Mouse (Mus musculus): Measurements from ENCODE around the gene Fdxr. TPM values are rescaled to one million over a fixed set of nuclear protein-coding genes. Genes with fewer than 3 reads are reported as not detected.

Fdxr gene
- polyA plus RNA-seq, 1 experiment from 2014 or later = 14.2 TPM

DNA sequence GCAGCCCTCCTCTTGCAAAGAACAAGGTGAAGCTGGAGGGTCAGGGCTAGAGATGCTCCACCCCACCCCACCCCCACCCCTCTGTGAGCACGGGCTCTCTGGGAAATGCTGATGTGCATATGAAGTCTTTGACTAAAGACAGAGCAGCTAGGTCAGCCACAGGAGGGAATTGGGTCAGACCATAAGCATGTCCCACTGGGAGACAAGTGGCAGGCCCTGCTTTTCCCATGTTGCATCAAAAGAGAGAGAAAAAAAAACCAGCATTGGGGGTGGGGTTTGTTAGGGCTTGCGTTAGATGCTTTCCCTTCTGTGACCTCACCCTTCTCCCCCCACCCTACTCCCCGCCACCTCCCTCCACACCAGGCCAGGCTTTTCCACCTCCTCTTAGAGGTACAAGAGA is 29.6 kb downstream of the Fdxr start:
- DNase-seq (ENCODE audit: low spot score) = no peak
- Histone ChIP-seq H3K27me3 (replicated peaks; ENCODE audit: control insufficient read depth, insufficient read depth, low read length) (peaks cover 55% of the 10 kb centered on the region), H3K4me3 (ENCODE audit: low read depth, low read length) (no peak overlapping the region), H3K36me3 (ENCODE audit: control insufficient read depth, insufficient read depth, low read length) (peaks cover 7% of the 10 kb centered on the region; the same call in 1 of the 2 replicates), H3K9me3 (ENCODE audit: control insufficient read depth, low read length) (no peaks in the 10 kb centered on the region), H3K4me2 (ENCODE audit: low read length) (no peak overlapping the region), H3K4me1 (replicated peaks; ENCODE audit: control insufficient read depth, insufficient read depth, low read length) (peaks cover 9% of the 10 kb centered on the region), H3K9ac (ENCODE audit: low read length) (no peak overlapping the region), H3K27ac (ENCODE audit: low read depth) (no peak overlapping the region)
- 30% methylated on average over 3 of the region's 3 CpGs for WGBS
- no peak for ATAC-seq (replicated peaks; ENCODE audit: low FRiP score, low TSS enrichment, low read depth)

DNA sequence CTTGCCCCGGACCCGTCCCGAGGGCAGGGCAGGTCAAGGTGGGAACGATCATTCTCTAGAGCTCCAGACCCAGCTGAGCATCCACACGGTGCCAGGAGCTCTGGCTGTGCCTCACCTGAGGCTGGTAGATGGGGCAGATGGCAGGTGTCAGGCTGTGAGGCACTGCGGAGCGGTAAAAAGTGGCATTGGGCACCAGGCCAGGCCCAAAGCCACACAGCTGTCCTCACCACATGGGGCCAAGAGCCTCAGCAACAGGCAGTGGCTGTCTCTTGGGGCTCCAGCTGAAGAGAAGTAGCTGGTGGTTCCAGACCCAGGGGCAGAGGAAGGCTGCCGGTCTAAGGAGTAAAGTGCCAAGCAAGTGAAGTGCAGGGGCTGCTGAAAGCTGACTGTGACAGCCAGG is 30.5 kb downstream of the Fdxr start:
- H3K4me2 ChIP-seq (ENCODE audit: low read length) = no peak overlapping the region
- ATAC-seq (replicated peaks; ENCODE audit: low FRiP score, low TSS enrichment, low read depth) (no peak), DNase-seq (ENCODE audit: low spot score) (no peak)
- no peak overlapping the region for H3K4me3 ChIP-seq (ENCODE audit: low read depth, low read length)
- H3K27me3 ChIP-seq (replicated peaks; ENCODE audit: control insufficient read depth, insufficient read depth, low read length) = peaks cover 49% of the 10 kb centered on the region
- WGBS = 81% methylated on average over 8 of the region's 8 CpGs
- H3K9ac ChIP-seq (ENCODE audit: low read length) = no peak overlapping the region
- peaks cover 9% of the 10 kb centered on the region for H3K4me1 ChIP-seq (replicated peaks; ENCODE audit: control insufficient read depth, insufficient read depth, low read length)
- no peaks in the 10 kb centered on the region for H3K9me3 ChIP-seq (ENCODE audit: control insufficient read depth, low read length)
- H3K36me3 ChIP-seq (ENCODE audit: control insufficient read depth, insufficient read depth, low read length) = peaks cover 7% of the 10 kb centered on the region; the same call in 1 of the 2 replicates
- H3K27ac ChIP-seq (ENCODE audit: low read depth) = no peak overlapping the region

DNA sequence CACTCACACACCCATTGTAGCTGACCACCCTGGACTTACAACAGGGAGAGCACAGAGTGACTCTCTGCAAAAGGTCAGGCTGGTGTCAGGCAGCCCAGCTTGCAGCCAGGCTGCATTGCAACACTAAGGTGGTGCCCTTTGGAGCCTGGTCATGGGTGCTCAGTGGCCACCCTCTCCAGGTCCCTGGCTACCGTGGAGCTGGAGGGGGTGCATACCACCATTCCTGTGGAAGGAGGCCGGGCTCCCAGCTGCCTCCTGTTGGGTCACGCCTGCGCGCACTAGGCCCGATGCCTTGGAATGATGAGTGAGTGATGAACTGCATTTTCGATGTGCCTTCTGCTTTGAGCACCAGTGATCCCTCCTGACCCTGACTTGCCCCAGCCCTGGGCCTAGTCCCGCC is 32.0 kb downstream of the Fdxr start:
- Histone ChIP-seq H3K36me3 (ENCODE audit: control insufficient read depth, insufficient read depth, low read length) (peaks cover 7% of the 10 kb centered on the region; the same call in 1 of the 2 replicates), H3K4me2 (ENCODE audit: low read length) (no peak overlapping the region), H3K27ac (ENCODE audit: low read depth) (no peak overlapping the region), H3K9ac (ENCODE audit: low read length) (no peak overlapping the region), H3K4me3 (ENCODE audit: low read depth, low read length) (no peak overlapping the region), H3K27me3 (replicated peaks; ENCODE audit: control insufficient read depth, insufficient read depth, low read length) (peaks cover 35% of the 10 kb centered on the region), H3K4me1 (replicated peaks; ENCODE audit: control insufficient read depth, insufficient read depth, low read length) (peaks cover 2% of the 10 kb centered on the region), H3K9me3 (ENCODE audit: control insufficient read depth, low read length) (no peaks in the 10 kb centered on the region)
- no peak for DNase-seq (ENCODE audit: low spot score)
- no peak for ATAC-seq (replicated peaks; ENCODE audit: low FRiP score, low TSS enrichment, low read depth)
- 89% methylated on average over 8 of the region's 8 CpGs for WGBS

DNA sequence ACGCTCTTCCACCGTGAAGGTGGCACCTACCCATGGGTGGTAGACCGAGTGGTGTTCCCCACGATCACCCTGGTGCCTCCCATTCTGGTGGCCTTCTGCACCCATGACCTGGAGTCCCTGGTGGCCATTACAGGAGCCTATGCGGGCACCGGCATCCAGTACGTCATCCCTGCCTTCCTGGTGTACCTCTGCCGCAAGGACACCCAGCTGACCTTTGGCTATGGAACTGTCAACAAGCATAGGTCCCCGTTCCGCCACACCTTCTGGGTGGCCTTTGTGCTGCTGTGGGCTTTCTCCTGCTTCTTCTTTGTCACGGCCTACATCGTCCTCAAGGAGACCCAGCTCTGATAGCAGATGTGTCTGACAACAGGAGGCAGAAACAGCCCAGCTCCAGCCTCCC is 33.1 kb downstream of the Fdxr start:
- WGBS = 89% methylated on average over 12 of the region's 12 CpGs
- no peak for ATAC-seq (replicated peaks; ENCODE audit: low FRiP score, low TSS enrichment, low read depth)

DNA sequence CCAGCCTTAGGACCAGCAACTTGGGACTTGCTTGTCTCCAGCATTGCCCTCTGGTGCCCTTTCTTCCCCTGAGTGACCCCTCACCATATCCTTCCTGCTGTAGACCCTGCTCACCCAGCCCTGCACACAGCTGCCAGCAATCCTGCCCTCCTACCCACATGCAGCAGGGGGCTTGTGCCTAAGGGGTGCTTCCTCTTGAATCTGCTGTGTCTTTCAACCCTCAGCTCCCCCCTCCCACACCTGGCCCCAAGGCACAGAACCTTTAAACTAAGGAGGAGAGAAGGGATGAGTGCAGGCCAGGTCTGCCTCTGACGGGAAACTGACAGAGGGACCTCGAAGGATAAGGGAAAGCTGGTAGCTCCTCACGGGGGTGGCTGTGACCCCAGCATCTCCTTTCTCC is 34.1 kb downstream of the Fdxr start:
- WGBS = 71% methylated on average over 3 of the region's 3 CpGs
- DNase-seq (ENCODE audit: low spot score) (no peak), ATAC-seq (replicated peaks; ENCODE audit: low FRiP score, low TSS enrichment, low read depth) (no peak)
- Histone ChIP-seq H3K27me3 (replicated peaks; ENCODE audit: control insufficient read depth, insufficient read depth, low read length) (peaks cover 14% of the 10 kb centered on the region), H3K9ac (ENCODE audit: low read length) (no peak overlapping the region), H3K36me3 (ENCODE audit: control insufficient read depth, insufficient read depth, low read length) (peaks cover 7% of the 10 kb centered on the region; the same call in 1 of the 2 replicates), H3K4me2 (ENCODE audit: low read length) (no peak overlapping the region), H3K9me3 (ENCODE audit: control insufficient read depth, low read length) (no peaks in the 10 kb centered on the region), H3K27ac (ENCODE audit: low read depth) (no peak overlapping the region), H3K4me1 (replicated peaks; ENCODE audit: control insufficient read depth, insufficient read depth, low read length) (no peaks in the 10 kb centered on the region), H3K4me3 (ENCODE audit: low read depth, low read length) (no peak overlapping the region)

More for the DNA sequence above, 33.1 kb downstream of the Fdxr start:
- DNase-seq (ENCODE audit: low spot score) = no peak
- no peak overlapping the region for H3K4me2 ChIP-seq (ENCODE audit: low read length)
- H3K9ac ChIP-seq (ENCODE audit: low read length) = no peak overlapping the region
- H3K4me1 ChIP-seq (replicated peaks; ENCODE audit: control insufficient read depth, insufficient read depth, low read length) = no peaks in the 10 kb centered on the region
- no peak overlapping the region for H3K4me3 ChIP-seq (ENCODE audit: low read depth, low read length)
- no peaks in the 10 kb centered on the region for H3K9me3 ChIP-seq (ENCODE audit: control insufficient read depth, low read length)
- peaks cover 7% of the 10 kb centered on the region; the same call in 1 of the 2 replicates for H3K36me3 ChIP-seq (ENCODE audit: control insufficient read depth, insufficient read depth, low read length)
- H3K27me3 ChIP-seq (replicated peaks; ENCODE audit: control insufficient read depth, insufficient read depth, low read length) = peaks cover 24% of the 10 kb centered on the region
- no peak overlapping the region for H3K27ac ChIP-seq (ENCODE audit: low read depth)

DNA sequence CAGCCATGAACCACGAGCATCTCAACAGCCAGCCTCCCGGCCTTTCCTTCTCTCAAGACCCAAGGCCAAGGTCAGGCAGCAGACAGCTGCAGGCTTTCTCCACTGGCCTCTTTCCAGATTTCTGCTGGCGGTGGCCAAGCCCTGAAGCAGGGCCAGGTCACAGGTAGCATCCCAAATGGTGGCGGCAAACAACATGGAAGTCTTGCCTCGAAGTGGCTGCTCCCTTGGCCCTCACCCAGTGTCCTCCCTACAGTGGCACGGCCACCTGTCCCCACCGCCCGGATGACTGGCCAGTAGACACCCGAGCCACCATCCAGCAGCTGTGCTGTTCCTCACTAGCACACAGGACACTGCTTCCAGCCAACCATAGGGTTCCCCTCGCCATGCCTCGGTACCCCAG is 35.4 kb downstream of the Fdxr start:
- DNase-seq (ENCODE audit: low spot score) = no peak
- H3K27me3 ChIP-seq (replicated peaks; ENCODE audit: control insufficient read depth, insufficient read depth, low read length) = 0 out of 2 replicates have a peak, but pooled peaks cover under 1% of the 10 kb centered on the region
- no peak for ATAC-seq (replicated peaks; ENCODE audit: low FRiP score, low TSS enrichment, low read depth)
- H3K4me1 ChIP-seq (replicated peaks; ENCODE audit: control insufficient read depth, insufficient read depth, low read length) = peaks cover 4% of the 10 kb centered on the region; the same call in 1 of the 2 replicates
- no peak overlapping the region for H3K9ac ChIP-seq (ENCODE audit: low read length)
- H3K4me3 ChIP-seq (ENCODE audit: low read depth, low read length) = no peak overlapping the region
- no peak overlapping the region for H3K27ac ChIP-seq (ENCODE audit: low read depth)
- H3K36me3 ChIP-seq (ENCODE audit: control insufficient read depth, insufficient read depth, low read length) = peaks cover 7% of the 10 kb centered on the region; the same call in 1 of the 2 replicates
- H3K4me2 ChIP-seq (ENCODE audit: low read length) = no peak overlapping the region
- H3K9me3 ChIP-seq (ENCODE audit: control insufficient read depth, low read length) = no peaks in the 10 kb centered on the region
- whole genome bisulfite sequencing = 88% methylated on average over 11 of the region's 11 CpGs

DNA sequence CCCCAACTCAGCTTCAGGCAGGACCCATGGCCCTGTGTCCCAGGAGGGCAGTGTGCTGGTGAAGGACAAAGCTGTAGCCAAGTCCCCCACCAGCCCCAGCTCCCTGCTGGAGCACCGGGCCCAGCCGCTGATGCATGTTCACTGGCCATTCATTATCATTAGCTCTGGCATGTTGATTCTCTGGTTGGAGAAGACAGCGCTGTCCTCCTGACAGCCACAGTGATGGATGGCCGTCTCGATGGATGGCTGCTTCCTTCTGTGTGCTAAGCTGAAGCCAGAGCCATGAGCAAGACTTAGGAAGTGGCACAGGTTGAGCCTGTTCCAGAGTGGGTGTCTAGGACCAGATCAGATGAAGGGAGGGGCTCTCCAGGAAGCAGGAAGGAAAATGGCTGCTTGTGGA is 40.3 kb downstream of the Fdxr start:
- H3K36me3 ChIP-seq (ENCODE audit: control insufficient read depth, insufficient read depth, low read length) = no peaks in the 10 kb centered on the region
- H3K9ac ChIP-seq (ENCODE audit: low read length) = no peak overlapping the region
- no peak overlapping the region for H3K4me2 ChIP-seq (ENCODE audit: low read length)
- DNase-seq (ENCODE audit: low spot score) (no peak), ATAC-seq (replicated peaks; ENCODE audit: low FRiP score, low TSS enrichment, low read depth) (no peak)
- peaks cover 16% of the 10 kb centered on the region for H3K4me1 ChIP-seq (replicated peaks; ENCODE audit: control insufficient read depth, insufficient read depth, low read length)
- H3K9me3 ChIP-seq (ENCODE audit: control insufficient read depth, low read length) = no peaks in the 10 kb centered on the region
- H3K27me3 ChIP-seq (replicated peaks; ENCODE audit: control insufficient read depth, insufficient read depth, low read length) = no peaks in the 10 kb centered on the region
- H3K4me3 ChIP-seq (ENCODE audit: low read depth, low read length) = no peak overlapping the region
- no peak overlapping the region for H3K27ac ChIP-seq (ENCODE audit: low read depth)
- 13% methylated on average over 5 of the region's 5 CpGs for WGBS

DNA sequence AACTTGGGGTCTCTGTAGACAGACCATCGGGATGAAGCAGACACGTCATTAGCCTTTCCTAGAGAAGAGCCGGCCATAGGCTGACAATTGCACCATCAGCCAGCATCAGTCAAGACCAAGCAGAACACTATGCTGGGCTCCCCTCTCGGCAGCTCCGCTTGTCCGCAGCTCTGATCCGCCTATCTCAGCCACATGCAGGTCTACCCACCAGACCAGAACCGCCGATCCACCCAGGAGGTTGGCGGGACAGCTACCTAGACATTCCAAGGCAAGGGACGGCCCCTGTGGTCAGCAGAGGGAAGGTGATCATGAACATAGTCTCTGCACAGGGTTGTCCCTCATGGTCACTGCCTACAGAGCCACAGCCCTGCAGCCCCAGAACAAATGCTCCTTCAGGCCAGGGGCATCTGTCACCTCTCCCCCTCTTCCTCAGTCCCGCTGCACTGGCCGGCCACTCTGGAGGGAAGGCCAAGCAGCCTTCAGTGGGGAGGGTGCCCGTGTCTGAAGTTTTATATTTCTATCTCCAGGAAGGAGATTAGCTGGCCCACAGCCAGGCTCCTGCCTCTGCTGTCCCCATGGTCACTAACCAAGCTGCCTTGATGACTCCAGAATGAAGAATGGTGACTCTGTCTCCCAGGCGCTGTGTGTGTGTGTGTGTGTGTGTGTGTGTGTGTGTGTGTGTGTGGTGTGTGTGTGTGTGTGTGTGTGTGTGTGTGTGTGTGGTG is 42.4 kb downstream of the Fdxr start:
- Histone ChIP-seq H3K9ac (ENCODE audit: low read length) (no peak overlapping the region), H3K4me1 (replicated peaks; ENCODE audit: control insufficient read depth, insufficient read depth, low read length) (peaks cover 21% of the 10 kb centered on the region), H3K27ac (ENCODE audit: low read depth) (no peak overlapping the region), H3K4me3 (ENCODE audit: low read depth, low read length) (no peak overlapping the region), H3K9me3 (ENCODE audit: control insufficient read depth, low read length) (no peaks in the 10 kb centered on the region), H3K36me3 (ENCODE audit: control insufficient read depth, insufficient read depth, low read length) (no peaks in the 10 kb centered on the region), H3K27me3 (replicated peaks; ENCODE audit: control insufficient read depth, insufficient read depth, low read length) (no peaks in the 10 kb centered on the region), H3K4me2 (ENCODE audit: low read length) (no peak overlapping the region)
- 75% methylated on average over 15 of the region's 15 CpGs for WGBS
- DNase-seq (ENCODE audit: low spot score) (no peak), ATAC-seq (replicated peaks; ENCODE audit: low FRiP score, low TSS enrichment, low read depth) (no peak)

All from intestine, embryonic 14.5 days (tissue).